Mouse (Mus musculus): ENCODE results near the gene Csnk1e. TPM values are rescaled to one million over a fixed set of nuclear protein-coding genes. Genes with fewer than 3 reads are reported as not detected.

Gene Csnk1e
- 34.5 and 35.0 TPM in 2 replicates for polyA plus RNA-seq (2015; fragmentation: Nextera tagmentation; extraction: Ambion mirVana)

DNA sequence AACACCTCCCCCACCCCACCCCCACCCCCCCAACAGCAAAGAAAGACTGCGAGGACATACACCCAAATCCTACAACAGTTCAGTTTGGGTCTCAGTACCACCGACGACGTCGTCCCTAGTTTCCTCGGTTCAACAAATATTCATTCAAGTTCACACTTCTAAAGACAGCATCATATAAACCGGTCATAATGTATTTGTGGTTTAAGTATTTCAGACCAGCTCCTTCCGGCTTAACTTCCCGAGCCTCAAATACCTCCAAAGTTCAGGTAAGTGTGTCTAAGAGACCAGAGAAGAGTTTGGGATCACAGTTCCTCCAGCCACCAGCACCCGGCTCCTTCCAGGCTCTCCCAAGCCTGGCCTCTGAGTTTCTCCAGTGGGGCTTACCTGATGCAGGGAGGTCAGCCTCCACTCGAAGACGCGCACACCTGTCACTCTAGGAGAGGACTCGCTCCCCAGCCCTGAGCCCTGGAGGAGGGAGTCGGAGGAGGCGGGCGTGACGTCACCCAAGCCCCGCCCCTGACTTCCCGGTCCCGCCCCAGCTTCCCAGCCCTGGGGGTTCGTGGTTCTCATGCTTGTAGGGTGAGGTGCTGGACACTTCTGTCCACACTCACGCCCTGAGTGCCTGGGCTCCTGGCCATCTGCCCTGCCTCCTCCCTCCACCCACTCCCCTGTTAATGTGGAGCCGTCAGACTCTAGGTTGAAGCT lies at the start of gene Csnk1e:
TSS of gene Csnk1e (minus strand) at position 461 of the 705 bp plus-strand sequence.
- peak within 1 kb of the TSS; percentile 64 for H3K9ac ChIP-seq (ENCODE audit: low read length)
- H3K9me3 ChIP-seq (replicated peaks; ENCODE audit: control insufficient read depth, low read length) = no peaks in the 10 kb centered on the region
- H3K27ac ChIP-seq (ENCODE audit: low read length) = no peak within 1 kb of the TSS
- peak within 1 kb of the TSS; percentile 38 for H3K4me3 ChIP-seq (replicated peaks; ENCODE audit: low read length)
- H3K36me3 ChIP-seq (ENCODE audit: control insufficient read depth, insufficient read depth, low read length) = no peaks in the 10 kb centered on the region
- peaks cover 9% of the 10 kb centered on the region for H3K4me1 ChIP-seq (ENCODE audit: control insufficient read depth, insufficient read depth, low read length)
- H3K4me2 ChIP-seq (ENCODE audit: low read depth, low read length) = peak within 1 kb of the TSS; percentile 69
- WGBS = 3% methylated on average over 24 of the region's 24 CpGs
- peak; percentile 89 for ATAC-seq (ENCODE audit: insufficient read depth, low FRiP score)
- H3K27me3 ChIP-seq (ENCODE audit: control insufficient read depth, insufficient read depth, low read length) = no peaks in the 10 kb centered on the region

DNA sequence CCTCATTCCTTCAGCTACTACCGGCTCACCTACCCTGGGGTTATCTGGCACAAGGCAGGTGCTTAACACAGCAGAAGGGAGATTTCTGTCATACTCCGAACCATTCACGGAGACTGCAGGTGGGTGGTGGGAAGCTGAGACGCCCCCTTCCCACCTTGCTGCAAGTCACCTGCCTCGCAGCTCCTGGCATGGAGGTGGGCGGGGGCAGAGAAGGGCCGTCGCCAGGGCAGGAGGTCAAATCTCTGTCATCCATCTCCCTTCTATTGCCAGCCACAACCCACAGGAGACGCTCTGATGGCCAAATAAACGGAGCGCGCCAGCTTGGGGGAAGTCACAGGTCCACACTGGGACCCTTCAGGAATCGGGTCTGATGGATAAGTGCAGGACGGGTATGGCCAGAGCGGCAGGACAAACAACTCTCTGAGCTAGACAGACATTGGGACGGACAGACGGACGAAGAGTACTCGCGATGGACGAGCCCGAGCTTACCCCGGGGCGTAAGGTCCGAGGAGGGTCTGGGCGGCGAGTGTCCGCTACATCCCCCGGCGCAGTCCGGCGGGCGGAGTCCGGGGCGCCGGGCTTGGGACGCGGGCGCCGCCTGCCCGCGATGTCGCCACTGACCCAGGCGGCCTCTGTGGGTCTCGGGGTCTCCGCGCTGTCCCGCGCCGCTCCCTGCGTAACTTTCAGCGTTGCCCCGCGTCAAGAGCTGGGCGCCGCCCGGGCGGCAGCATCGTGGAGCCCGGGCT lies 49.5 kb upstream of the Csnk1e start, which contains the start of gene Kcnj4:
TSS of gene Kcnj4 (minus strand) at position 535 of the 746 bp plus-strand sequence.
- no peaks in the 10 kb centered on the region for H3K9me3 ChIP-seq (replicated peaks; ENCODE audit: control insufficient read depth, low read length)
- no peaks in the 10 kb centered on the region for H3K36me3 ChIP-seq (ENCODE audit: control insufficient read depth, insufficient read depth, low read length)
- H3K4me3 ChIP-seq (replicated peaks; ENCODE audit: low read length) = peak within 1 kb of the TSS; percentile 62
- no peak within 1 kb of the TSS for H3K27ac ChIP-seq (ENCODE audit: low read length)
- under 1% methylated on average over 60 of the region's 60 CpGs for WGBS
- 0 out of 2 replicates have a peak, but pooled peaks cover 2% of the 10 kb centered on the region for H3K4me1 ChIP-seq (ENCODE audit: control insufficient read depth, insufficient read depth, low read length)
- ATAC-seq (ENCODE audit: insufficient read depth, low FRiP score) = no peak
- H3K27me3 ChIP-seq (ENCODE audit: control insufficient read depth, insufficient read depth, low read length) = peaks cover 48% of the 10 kb centered on the region
- peak within 1 kb of the TSS; percentile 100 for H3K4me2 ChIP-seq (ENCODE audit: low read depth, low read length)
- peak within 1 kb of the TSS; percentile 70 for H3K9ac ChIP-seq (ENCODE audit: low read length)

- 70% methylated on average over 5 of the region's 5 CpGs for WGBS
- Histone ChIP-seq H3K27ac (ENCODE audit: low read length) (no peak overlapping the region), H3K9ac (ENCODE audit: low read length) (no peak overlapping the region), H3K9me3 (replicated peaks; ENCODE audit: control insufficient read depth, low read length) (no peaks in the 10 kb centered on the region), H3K36me3 (ENCODE audit: control insufficient read depth, insufficient read depth, low read length) (no peaks in the 10 kb centered on the region), H3K4me3 (replicated peaks; ENCODE audit: low read length) (no peak overlapping the region), H3K27me3 (ENCODE audit: control insufficient read depth, insufficient read depth, low read length) (peaks cover 48% of the 10 kb centered on the region), H3K4me2 (ENCODE audit: low read depth, low read length) (no peak overlapping the region), H3K4me1 (ENCODE audit: control insufficient read depth, insufficient read depth, low read length) (0 out of 2 replicates have a peak, but pooled peaks cover 2% of the 10 kb centered on the region)
- ATAC-seq (ENCODE audit: insufficient read depth, low FRiP score) = no peak
Measured at GRCm38 (mm10) chr15:79503438-79503837, 48.1 kb upstream of the Csnk1e start.

- no peak for ATAC-seq (ENCODE audit: insufficient read depth, low FRiP score)
- Histone ChIP-seq H3K27me3 (ENCODE audit: control insufficient read depth, insufficient read depth, low read length) (peaks cover 48% of the 10 kb centered on the region), H3K4me3 (replicated peaks; ENCODE audit: low read length) (no peak overlapping the region), H3K36me3 (ENCODE audit: control insufficient read depth, insufficient read depth, low read length) (no peaks in the 10 kb centered on the region), H3K27ac (ENCODE audit: low read length) (no peak overlapping the region), H3K4me2 (ENCODE audit: low read depth, low read length) (no peak overlapping the region), H3K4me1 (ENCODE audit: control insufficient read depth, insufficient read depth, low read length) (0 out of 2 replicates have a peak, but pooled peaks cover 2% of the 10 kb centered on the region), H3K9ac (ENCODE audit: low read length) (no peak overlapping the region), H3K9me3 (replicated peaks; ENCODE audit: control insufficient read depth, low read length) (no peaks in the 10 kb centered on the region)
- WGBS = 16% methylated on average over 18 of the region's 18 CpGs
Measured at GRCm38 (mm10) chr15:79502891-79503341, 47.5 kb upstream of the Csnk1e start.

DNA sequence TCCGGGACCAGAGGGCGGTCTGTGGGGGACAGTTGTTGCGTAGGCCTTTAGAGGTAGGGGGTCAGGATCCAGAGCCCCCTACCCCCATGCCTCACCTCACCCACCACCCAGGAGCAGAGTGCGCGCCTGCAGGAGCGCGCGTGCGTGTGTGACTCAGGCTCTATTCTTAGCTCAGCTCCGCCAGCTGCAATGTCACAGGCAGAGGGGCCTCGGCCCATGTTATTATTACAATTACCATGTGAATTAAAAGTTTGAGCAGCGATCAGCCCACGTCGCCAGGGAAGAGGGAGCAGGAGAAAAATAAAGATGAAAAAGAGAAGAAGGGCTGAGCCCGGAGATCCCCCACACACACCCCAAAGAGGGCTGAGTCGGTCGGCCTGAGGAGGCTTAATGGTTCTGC lies 44.7 kb upstream of the Csnk1e start:
- H3K27me3 ChIP-seq (ENCODE audit: control insufficient read depth, insufficient read depth, low read length) = peaks cover 30% of the 10 kb centered on the region
- no peaks in the 10 kb centered on the region for H3K9me3 ChIP-seq (replicated peaks; ENCODE audit: control insufficient read depth, low read length)
- H3K36me3 ChIP-seq (ENCODE audit: control insufficient read depth, insufficient read depth, low read length) = no peaks in the 10 kb centered on the region
- H3K4me3 ChIP-seq (replicated peaks; ENCODE audit: low read length) = no peak overlapping the region
- no peaks in the 10 kb centered on the region for H3K4me1 ChIP-seq (ENCODE audit: control insufficient read depth, insufficient read depth, low read length)
- H3K4me2 ChIP-seq (ENCODE audit: low read depth, low read length) = no peak overlapping the region
- H3K9ac ChIP-seq (ENCODE audit: low read length) = no peak overlapping the region
- no peak for ATAC-seq (ENCODE audit: insufficient read depth, low FRiP score)
- no peak overlapping the region for H3K27ac ChIP-seq (ENCODE audit: low read length)
- WGBS = 68% methylated on average over 17 of the region's 17 CpGs

GRCm38 (mm10) chr15:79493527-79493926 lies 38.2 kb upstream of the Csnk1e start:
- Histone ChIP-seq H3K27me3 (ENCODE audit: control insufficient read depth, insufficient read depth, low read length) (peaks cover 4% of the 10 kb centered on the region), H3K9ac (ENCODE audit: low read length) (no peak overlapping the region), H3K27ac (ENCODE audit: low read length) (no peak overlapping the region), H3K4me3 (replicated peaks; ENCODE audit: low read length) (no peak overlapping the region), H3K9me3 (replicated peaks; ENCODE audit: control insufficient read depth, low read length) (no peaks in the 10 kb centered on the region), H3K4me1 (ENCODE audit: control insufficient read depth, insufficient read depth, low read length) (no peaks in the 10 kb centered on the region), H3K36me3 (ENCODE audit: control insufficient read depth, insufficient read depth, low read length) (no peaks in the 10 kb centered on the region), H3K4me2 (ENCODE audit: low read depth, low read length) (0 out of 2 replicates have a peak overlapping the region, but pooled peaks have one; percentile 11)
- WGBS = 40% methylated on average over 18 of the region's 18 CpGs
- no peak for ATAC-seq (ENCODE audit: insufficient read depth, low FRiP score)

DNA sequence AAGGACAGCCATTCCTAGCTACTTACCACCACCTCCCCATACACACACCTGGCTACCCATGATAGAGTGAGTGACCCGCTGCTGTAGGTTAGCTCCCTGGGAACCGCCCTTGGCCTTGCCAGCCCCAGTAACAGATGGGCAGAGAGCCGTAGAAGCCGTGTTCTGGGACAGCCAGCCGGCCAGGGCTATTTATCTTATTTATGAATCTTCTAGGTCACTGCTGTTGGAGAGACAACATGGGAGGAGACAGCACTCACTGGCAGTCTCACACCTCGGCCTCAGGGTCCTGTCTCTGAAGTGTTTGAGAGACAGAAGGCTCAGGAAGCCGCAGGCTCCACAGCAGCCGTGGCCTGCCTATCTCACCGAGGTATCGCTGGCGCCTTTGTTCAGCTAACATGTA lies 34.1 kb upstream of the Csnk1e start:
- Histone ChIP-seq H3K9me3 (replicated peaks; ENCODE audit: control insufficient read depth, low read length) (no peaks in the 10 kb centered on the region), H3K4me3 (replicated peaks; ENCODE audit: low read length) (no peak overlapping the region), H3K27me3 (ENCODE audit: control insufficient read depth, insufficient read depth, low read length) (peaks cover 2% of the 10 kb centered on the region), H3K27ac (ENCODE audit: low read length) (no peak overlapping the region), H3K4me1 (ENCODE audit: control insufficient read depth, insufficient read depth, low read length) (no peaks in the 10 kb centered on the region), H3K9ac (ENCODE audit: low read length) (no peak overlapping the region), H3K4me2 (ENCODE audit: low read depth, low read length) (no peak overlapping the region), H3K36me3 (ENCODE audit: control insufficient read depth, insufficient read depth, low read length) (no peaks in the 10 kb centered on the region)
- 55% methylated on average over 11 of the region's 11 CpGs for WGBS
- no peak for ATAC-seq (ENCODE audit: insufficient read depth, low FRiP score)

DNA sequence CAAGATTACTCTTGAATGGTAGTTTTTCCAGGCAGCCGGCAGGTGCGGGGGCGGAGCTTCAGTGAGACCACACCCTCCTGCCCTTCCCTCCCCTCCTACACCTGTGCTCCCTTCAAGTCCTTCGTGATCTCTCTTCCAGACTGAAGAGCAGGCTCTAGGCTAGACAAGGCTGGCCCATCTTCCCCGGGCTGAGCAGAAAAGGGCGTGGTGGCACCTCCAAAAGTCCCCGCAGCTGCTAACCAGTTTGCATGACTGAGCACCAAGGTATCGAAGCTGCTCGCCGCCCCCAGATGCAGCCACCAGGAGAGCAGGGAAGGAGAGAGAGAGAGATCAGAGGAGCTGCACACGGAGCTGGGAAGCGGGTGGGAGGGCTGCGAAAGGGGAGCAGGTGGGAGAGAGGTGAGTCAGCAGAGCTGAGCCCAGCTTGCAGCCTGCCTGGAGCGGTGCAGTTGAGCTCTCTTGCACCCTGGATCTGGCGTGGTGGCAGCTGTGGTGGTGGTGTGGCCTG lies 25.9 kb upstream of the Csnk1e start:
- 10% methylated on average over 15 of the region's 15 CpGs for WGBS
- Histone ChIP-seq H3K27me3 (ENCODE audit: control insufficient read depth, insufficient read depth, low read length) (peaks cover 3% of the 10 kb centered on the region; the same call in 1 of the 2 replicates), H3K9me3 (replicated peaks; ENCODE audit: control insufficient read depth, low read length) (no peaks in the 10 kb centered on the region), H3K4me1 (ENCODE audit: control insufficient read depth, insufficient read depth, low read length) (0 out of 2 replicates have a peak, but pooled peaks cover 3% of the 10 kb centered on the region), H3K4me3 (replicated peaks; ENCODE audit: low read length) (no peak overlapping the region), H3K27ac (ENCODE audit: low read length) (no peak overlapping the region), H3K4me2 (ENCODE audit: low read depth, low read length) (no peak overlapping the region), H3K36me3 (ENCODE audit: control insufficient read depth, insufficient read depth, low read length) (no peaks in the 10 kb centered on the region), H3K9ac (ENCODE audit: low read length) (no peak overlapping the region)
- peak; percentile 41; the same call in 1 of the 2 replicates for ATAC-seq (ENCODE audit: insufficient read depth, low FRiP score)
